Mouse (Mus musculus) stomach, postnatal 0 days (tissue): ENCODE measurements around the gene Apbb2. TPM values are rescaled to one million over a fixed set of nuclear protein-coding genes. Genes with fewer than 3 reads are reported as not detected.
"Not testable (repeated sequence)": the region's sequence is repeated elsewhere in the genome, so short reads cannot be mapped to it uniquely, and the experiment has no call there.

Experiments
- ATAC-seq: fragments of 200-750 bp; cut with Nextera tagmentation; 2 replicates; pipeline ENCODE4 v1.8.0; 2017; ENCODE audit not compliant: low FRiP score, low TSS enrichment
- DNase-seq: peaks from one replicate; pipeline ENCODE4 v3.0.0-alpha.2; 2016; ENCODE audit warnings: low spot score
- H3K27ac ChIP-seq: fragments of 300-500 bp; sonication (generic); replicated peaks from 2 replicates; pipeline ENCODE4 v1.5.1; 2014; ENCODE audit warnings: mild to moderate bottlenecking, control low read depth
- H3K27me3 ChIP-seq: fragments of 300-500 bp; sonication (generic); 2 replicates; pipeline ENCODE4 v1.6.1; 2014; ENCODE audit warnings: low read length; ENCODE audit not compliant: control insufficient read depth, insufficient read depth
- H3K36me3 ChIP-seq: fragments of 300-500 bp; sonication (generic); 2 replicates; pipeline ENCODE4 v1.6.1; 2014; ENCODE audit warnings: low read length, mixed read lengths; ENCODE audit not compliant: control insufficient read depth, insufficient read depth
- H3K4me1 ChIP-seq: fragments of 300-500 bp; sonication (generic); replicated peaks from 2 replicates; pipeline ENCODE4 v1.6.1; 2014; ENCODE audit warnings: antibody characterized with exemption; ENCODE audit not compliant: control insufficient read depth, insufficient read depth
- H3K4me2 ChIP-seq: fragments of 300-500 bp; sonication (generic); replicated peaks from 2 replicates; pipeline ENCODE4 v1.6.1; 2014; ENCODE audit warnings: low read depth, mild to moderate bottlenecking, control low read depth, moderate library complexity
- H3K4me3 ChIP-seq: fragments of 300-500 bp; sonication (generic); 2 replicates; pipeline ENCODE4 v1.5.1; 2014; ENCODE audit warnings: low read depth, low read length, control low read depth
- H3K9ac ChIP-seq: fragments of 300-500 bp; sonication (generic); 2 replicates; pipeline ENCODE4 v1.6.1; 2014; ENCODE audit warnings: mild to moderate bottlenecking, low read length, control low read depth, mixed read lengths
- H3K9me3 ChIP-seq: fragments of 300-500 bp; sonication (generic); 2 replicates; pipeline ENCODE4 v1.6.1; 2016; ENCODE audit warnings: low read length; ENCODE audit not compliant: control insufficient read depth
- CTCF ChIP-seq: IDR thresholded peaks from 2 replicates; pipeline ENCODE4 v1.5.1; 2016; ENCODE audit warnings: antibody characterized with exemption, low read depth, mild to moderate bottlenecking, moderate library complexity
- EP300 ChIP-seq: optimal IDR thresholded peaks from 2 replicates; pipeline ENCODE3; 2016; ENCODE audit warnings: antibody characterized with exemption
- WGBS: fragments of 180-500 bp; shearing (Covaris S2); extraction: QIAGEN DNeasy Blood & Tissue Kit; methylation state at CpG from one replicate; pipeline ENCODE4 v1.1.7; 2014; 5-methylcytosine and 5-hydroxymethylcytosine counted together
- polyA plus RNA-seq: library from polyadenylated mRNA; unstranded; fragments of >200 nt; fragmentation: Nextera tagmentation; extraction: Ambion mirVana; gene quantifications from 2 replicates; pipeline ENCODE4 v1.2.1, GENCODE M21; 2015

Apbb2 gene
- polyA plus RNA-seq, 1 experiment from 2014 or later = 18.3 TPM

DNA sequence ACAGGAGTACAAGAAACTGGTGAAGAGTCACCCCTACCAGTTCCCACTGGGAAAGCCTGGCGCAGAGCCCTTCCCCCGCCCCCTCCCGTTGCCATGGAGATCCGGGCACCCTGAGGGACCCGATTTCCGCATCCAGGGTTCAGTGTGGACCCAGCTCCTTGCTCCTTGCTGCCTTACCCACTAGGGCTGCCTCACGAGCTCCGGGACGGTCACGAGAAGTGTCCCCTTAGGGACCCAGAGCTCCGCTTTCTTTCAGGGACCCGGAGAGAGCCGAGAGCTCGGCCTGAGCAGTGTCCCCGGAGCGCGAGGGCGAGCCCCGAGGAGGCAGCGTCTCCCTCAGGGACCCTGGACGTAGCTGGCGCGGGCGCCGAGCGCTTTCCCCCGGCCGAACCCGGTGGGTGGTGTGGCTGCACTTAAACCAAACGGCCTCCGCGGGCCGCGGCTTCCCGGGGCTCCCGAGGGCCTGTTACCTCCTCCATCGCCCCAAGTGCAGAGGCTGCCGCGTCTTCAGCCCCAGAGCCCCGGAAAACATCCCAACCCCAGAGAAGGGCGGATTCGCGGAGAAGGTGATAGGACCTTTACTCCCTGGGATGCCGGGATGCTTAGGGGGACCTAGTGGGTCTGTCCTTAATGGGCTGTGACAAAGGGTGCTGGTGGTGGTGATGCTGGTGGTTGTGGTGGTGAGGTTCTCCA lies 358.7 kb downstream of the Apbb2 start, which contains the start of gene Nsun7:
Nsun7 (plus strand) TSS at position 142 of the 693 bp plus-strand sequence.
- Histone ChIP-seq H3K4me1 (no peaks in the 10 kb centered on the region), H3K9ac (peak within 1 kb of the TSS; percentile 68), H3K4me2 (peak within 1 kb of the TSS; percentile 90), H3K9me3 (no peaks in the 10 kb centered on the region), H3K4me3 (peak within 1 kb of the TSS; percentile 55), H3K36me3 (no peaks in the 10 kb centered on the region), H3K27ac (no peak within 1 kb of the TSS), H3K27me3 (no peaks in the 10 kb centered on the region)
- TF ChIP-seq CTCF (0 out of 2 replicates have a peak, but pooled peaks have one; percentile 1), EP300 (no peak)
- peak; percentile 74 for ATAC-seq
- DNase-seq = peak; percentile 70
- under 1% methylated on average over 44 of the region's 44 CpGs for WGBS

GRCm38 (mm10) chr5:66259431-66259755 lies 359.2 kb downstream of the Apbb2 start:
- not testable (repeated sequence) for H3K27ac ChIP-seq, H3K4me1 ChIP-seq, H3K27me3 ChIP-seq, H3K9me3 ChIP-seq, ATAC-seq, DNase-seq, H3K36me3 ChIP-seq
- Histone ChIP-seq H3K4me2 (peak overlapping the region; percentile 90), H3K9ac (peak overlapping the region; percentile 68; the same call in 1 of the 2 replicates), H3K4me3 (peak overlapping the region; percentile 55)
- WGBS = 5% methylated on average over 5 of the region's 5 CpGs

DNA sequence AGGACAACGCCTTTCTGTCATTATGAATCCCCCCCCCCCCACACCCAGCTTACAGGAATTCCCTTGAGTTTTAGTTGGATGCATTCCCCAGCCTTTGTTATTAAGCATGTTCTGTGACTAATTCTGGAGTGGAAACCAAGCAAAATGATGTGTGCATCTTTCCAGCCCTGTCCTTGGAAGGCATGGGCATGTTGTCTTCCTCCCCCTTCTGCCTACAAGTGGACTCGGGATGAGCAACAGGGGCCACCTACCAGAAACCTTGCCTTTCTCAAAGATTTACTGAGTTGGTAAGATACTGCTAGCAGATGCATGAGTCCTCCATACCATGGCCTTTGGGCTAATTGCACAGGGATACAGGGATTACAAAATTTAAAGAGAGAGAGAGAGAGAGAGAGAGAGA lies 359.6 kb downstream of the Apbb2 start:
- H3K9ac ChIP-seq = no peak overlapping the region
- no peaks in the 10 kb centered on the region for H3K9me3 ChIP-seq
- 63% methylated on average over 2 of the region's 2 CpGs for WGBS
- H3K4me1 ChIP-seq = no peaks in the 10 kb centered on the region
- no peak overlapping the region for H3K4me2 ChIP-seq
- TF ChIP-seq EP300 (no peak), CTCF (no peak)
- no peak for ATAC-seq
- H3K27ac ChIP-seq = no peak overlapping the region
- no peak for DNase-seq
- H3K4me3 ChIP-seq = no peak overlapping the region
- no peaks in the 10 kb centered on the region for H3K27me3 ChIP-seq
- H3K36me3 ChIP-seq = no peaks in the 10 kb centered on the region

- DNase-seq (no peak), ATAC-seq (no peak)
- Histone ChIP-seq H3K4me1 (no peaks in the 10 kb centered on the region), H3K4me3 (no peak overlapping the region), H3K9ac (no peak overlapping the region), H3K36me3 (no peaks in the 10 kb centered on the region), H3K27me3 (no peaks in the 10 kb centered on the region), H3K9me3 (no peaks in the 10 kb centered on the region), H3K27ac (no peak overlapping the region), H3K4me2 (no peak overlapping the region)
- no peak for TF ChIP-seq EP300
- no peak for TF ChIP-seq CTCF
- 81% methylated on average over 10 of the region's 10 CpGs for WGBS
Observed at GRCm38 (mm10) chr5:66255044-66255443, 363.5 kb downstream of the Apbb2 start.

- ATAC-seq (no peak), DNase-seq (no peak)
- no peaks in the 10 kb centered on the region for H3K36me3 ChIP-seq
- H3K4me2 ChIP-seq = no peak overlapping the region
- no peak overlapping the region for H3K4me3 ChIP-seq
- no peak overlapping the region for H3K9ac ChIP-seq
- TF ChIP-seq EP300 (no peak), CTCF (peak; percentile 49)
- H3K27me3 ChIP-seq = no peaks in the 10 kb centered on the region
- H3K9me3 ChIP-seq = no peaks in the 10 kb centered on the region
- no peaks in the 10 kb centered on the region for H3K4me1 ChIP-seq
- no peak overlapping the region for H3K27ac ChIP-seq
- WGBS = 49% methylated on average over 5 of the region's 5 CpGs
Observed at GRCm38 (mm10) chr5:66253219-66253618, 365.4 kb downstream of the Apbb2 start.

Other genes with a start within 250 kb of the Apbb2 start
- 62.5 and 66.0 TPM in 2 replicates for gene Uchl1, start 57.3 kb upstream of the Apbb2 start, polyA plus RNA-seq
- gene Limch1, start 127.0 kb upstream of the Apbb2 start, polyA plus RNA-seq = 6.1 and 6.3 TPM in 2 replicates